Mouse (Mus musculus) CH12.LX (cell line): ENCODE results near the gene Ttc6. TPM values are rescaled to one million over a fixed set of nuclear protein-coding genes. Genes with fewer than 3 reads are reported as not detected.

Source experiments
- DNase-seq: peaks from one replicate; pipeline ENCODE4 v3.0.0-alpha.2; 2013; ENCODE audit errors: extremely low read depth
- H3K27ac ChIP-seq: 2 replicates; pipeline ENCODE4 v1.5.1; 2012; ENCODE audit warnings: low read depth, mild to moderate bottlenecking, control low read depth, moderate library complexity; ENCODE audit not compliant: insufficient read depth
- H3K27me3 ChIP-seq: replicated peaks from 2 replicates; pipeline ENCODE3; 2012; ENCODE audit warnings: inconsistent platforms
- H3K36me3 ChIP-seq, 2 experiments: replicated peaks in 1 of 2; 2 replicates each; pipeline versions ENCODE3 to v1.6.1; 2012; ENCODE audit warnings: inconsistent platforms in 1 of 2, low read length in 1 of 2, mild to moderate bottlenecking in 1 of 2, mixed read lengths in 1 of 2, moderate library complexity in 1 of 2; ENCODE audit not compliant: control insufficient read depth in 1 of 2, insufficient read depth in 1 of 2
- H3K4me1 ChIP-seq, 2 experiments: 2 replicates each; pipeline ENCODE4 v1.6.1; 2012; ENCODE audit warnings: inconsistent platforms in 1 of 2, moderate library complexity in 1 of 2; ENCODE audit not compliant: insufficient read depth in 2 of 2, control insufficient read depth in 1 of 2
- H3K4me2 ChIP-seq: 2 replicates; pipeline ENCODE4 v1.6.1; 2012; ENCODE audit warnings: low read depth, mild to moderate bottlenecking, control low read depth; ENCODE audit not compliant: poor library complexity, insufficient read depth, severe bottlenecking
- H3K4me3 ChIP-seq, 3 experiments: fragments of 150-350 bp in 1 of 3; sonication (generic) in 1 of 3; replicated peaks in 1 of 3; 2 replicates each; pipeline versions ENCODE3 to v1.5.1; 2011 to 2012; ENCODE audit warnings: low read depth in 2 of 3, low read length in 2 of 3, mild to moderate bottlenecking in 2 of 3, moderate library complexity in 2 of 3, control low read depth in 1 of 3, improper control_type of control experiment in 1 of 3, inconsistent platforms in 1 of 3, mixed read lengths in 1 of 3; ENCODE audit not compliant: poor library complexity in 1 of 3
- H3K79me2 ChIP-seq: replicated peaks from 2 replicates; pipeline ENCODE4 v1.6.1; 2012; ENCODE audit warnings: mild to moderate bottlenecking, moderate library complexity; ENCODE audit not compliant: control insufficient read depth, poor library complexity, insufficient read depth, severe bottlenecking; ENCODE audit errors: extremely low read depth
- H3K9ac ChIP-seq: 2 replicates; pipeline ENCODE4 v1.6.1; 2012; ENCODE audit warnings: low read depth, mild to moderate bottlenecking, control low read depth, moderate library complexity; ENCODE audit not compliant: insufficient read depth
- H3K9me3 ChIP-seq: replicated peaks from 2 replicates; pipeline ENCODE3; 2012; ENCODE audit warnings: low read length, inconsistent platforms, mixed read lengths
- CHD1 ChIP-seq: IDR thresholded peaks from 2 replicates; pipeline ENCODE4 v1.6.1; 2012; ENCODE audit warnings: low read depth, low read length, improper control_type of control experiment, inconsistent platforms
- CHD2 ChIP-seq: IDR thresholded peaks from 2 replicates; pipeline ENCODE4 v1.6.1; 2011; ENCODE audit warnings: low read length, improper control_type of control experiment
- CTCF ChIP-seq, 2 experiments: IDR thresholded peaks in 1 of 2; conservative IDR thresholded peaks in 1 of 2; 2 replicates each; pipeline ENCODE4 v1.5.1; 2011 to 2012; ENCODE audit warnings: low read depth in 2 of 2, low read length in 2 of 2, improper control_type of control experiment in 1 of 2, inconsistent platforms in 1 of 2, mild to moderate bottlenecking in 1 of 2, moderate library complexity in 1 of 2
- E2F4 ChIP-seq: IDR thresholded peaks from 2 replicates; pipeline ENCODE4 v1.6.1; 2011; ENCODE audit warnings: low read depth, low read length, improper control_type of control experiment; ENCODE audit not compliant: insufficient replicate concordance
- ELF1 ChIP-seq: IDR thresholded peaks from 2 replicates; pipeline ENCODE4 v1.6.1; 2014; ENCODE audit warnings: low read depth, mild to moderate bottlenecking, inconsistent platforms, low read length, improper control_type of control experiment
- EP300 ChIP-seq: IDR thresholded peaks from 2 replicates; pipeline ENCODE4 v1.6.1; 2011; ENCODE audit warnings: low read length, improper control_type of control experiment
- ETS1 ChIP-seq: conservative IDR thresholded peaks from 2 replicates; pipeline ENCODE4 v1.6.1; 2012; ENCODE audit warnings: low read depth, mild to moderate bottlenecking, inconsistent platforms, low read length, improper control_type of control experiment, moderate library complexity
- HCFC1 ChIP-seq: IDR thresholded peaks from 2 replicates; pipeline ENCODE4 v1.6.1; 2012; ENCODE audit warnings: low read depth, mild to moderate bottlenecking, inconsistent platforms, low read length, improper control_type of control experiment
- IRF4 ChIP-seq: IDR thresholded peaks from 2 replicates; pipeline ENCODE4 v1.6.1; 2014; ENCODE audit warnings: low read depth, mild to moderate bottlenecking, inconsistent platforms, low read length, improper control_type of control experiment
- JUN ChIP-seq: IDR thresholded peaks from 2 replicates; pipeline ENCODE4 v1.6.1; 2011; ENCODE audit warnings: low read depth, mild to moderate bottlenecking, low read length, improper control_type of control experiment, moderate library complexity; ENCODE audit not compliant: insufficient read depth
- JUND ChIP-seq: conservative IDR thresholded peaks from 2 replicates; pipeline ENCODE4 v1.6.1; 2011; ENCODE audit warnings: low read depth, low read length, improper control_type of control experiment
- MAFK ChIP-seq: IDR thresholded peaks from 2 replicates; pipeline ENCODE4 v1.6.1; 2011; ENCODE audit warnings: low read length, improper control_type of control experiment; ENCODE audit not compliant: insufficient replicate concordance
- MEF2A ChIP-seq: IDR thresholded peaks from 2 replicates; pipeline ENCODE4 v1.6.1; 2014; ENCODE audit warnings: low read depth, mild to moderate bottlenecking, inconsistent platforms, low read length, improper control_type of control experiment, borderline replicate concordance
- MXI1 ChIP-seq: IDR thresholded peaks from 2 replicates; pipeline ENCODE4 v1.6.1; 2011; ENCODE audit warnings: mild to moderate bottlenecking, low read depth, low read length, improper control_type of control experiment
- NELFE ChIP-seq: IDR thresholded peaks from 2 replicates; pipeline ENCODE4 v1.6.1; 2011; ENCODE audit warnings: low read depth, low read length, improper control_type of control experiment
- POLR2A ChIP-seq: IDR thresholded peaks from 2 replicates; pipeline ENCODE4 v1.6.1; 2011; ENCODE audit warnings: low read depth, mild to moderate bottlenecking, improper control_type of control experiment, low read length
- RCOR1 ChIP-seq: conservative IDR thresholded peaks from 2 replicates; pipeline ENCODE4 v1.6.1; 2012; ENCODE audit warnings: low read depth, mild to moderate bottlenecking, inconsistent platforms, low read length, improper control_type of control experiment
- SMC3 ChIP-seq: IDR thresholded peaks from 2 replicates; pipeline ENCODE4 v1.6.1; 2011; ENCODE audit warnings: low read depth, low read length, improper control_type of control experiment
- TCF12 ChIP-seq: IDR thresholded peaks from 2 replicates; pipeline ENCODE4 v1.6.1; 2014; ENCODE audit warnings: low read depth, mild to moderate bottlenecking, inconsistent platforms, low read length, improper control_type of control experiment
- UBTF ChIP-seq: IDR thresholded peaks from 2 replicates; pipeline ENCODE4 v1.6.1; 2012; ENCODE audit warnings: low read depth, mild to moderate bottlenecking, inconsistent platforms, low read length, improper control_type of control experiment, moderate library complexity
- USF1 ChIP-seq: IDR thresholded peaks from 2 replicates; pipeline ENCODE4 v1.6.1; 2014; ENCODE audit warnings: low read depth, mild to moderate bottlenecking, inconsistent platforms, low read length, improper control_type of control experiment
- ZC3H11A ChIP-seq: IDR thresholded peaks from 2 replicates; pipeline ENCODE4 v1.6.1; 2012; ENCODE audit warnings: low read depth, mild to moderate bottlenecking, inconsistent platforms, low read length, improper control_type of control experiment
- ZNF384 ChIP-seq: IDR thresholded peaks from 2 replicates; pipeline ENCODE4 v1.6.1; 2012; ENCODE audit warnings: low read depth, low read length, improper control_type of control experiment, inconsistent platforms
- dilution Hi-C: fragments of 300-500 bp; cut with MboI; formaldehyde crosslinking; loops from 2 replicates; pipeline ENCODE4 v1.14.3; 2020; ENCODE audit warnings: low sequenced_read_pairs; ENCODE audit not compliant: extremely low pct_unique_long_range_greater_than_20kb, extremely low pct_ligation_motif_present
- in situ Hi-C: fragments of 300-500 bp; cut with MboI; formaldehyde crosslinking; loops from 3 replicates; pipeline ENCODE4 v1.14.3; 2019; ENCODE audit warnings: low sequenced_read_pairs, low pct_ligation_motif_present, low pct_unique_long_range_greater_than_20kb, mixed read lengths
- polyA plus RNA-seq: library from polyadenylated mRNA; unstranded; fragments of >175 nt; gene quantifications from 2 replicates; pipeline ENCODE4 v1.2.1, GENCODE M21; 2012; ENCODE audit warnings: low read depth; ENCODE audit not compliant: insufficient read length
- total RNA-seq, 2 experiments: library from RNA; depleted of rRNA; stranded (reverse); fragments of 300-350 nt in 1 of 2; fragments of >200 nt in 1 of 2; gene quantifications; 2 replicates each; pipeline ENCODE4 v1.2.3; 2012 to 2014

Gene Ttc6
- total and polyA plus RNA-seq, 3 experiments = not detected

DNA sequence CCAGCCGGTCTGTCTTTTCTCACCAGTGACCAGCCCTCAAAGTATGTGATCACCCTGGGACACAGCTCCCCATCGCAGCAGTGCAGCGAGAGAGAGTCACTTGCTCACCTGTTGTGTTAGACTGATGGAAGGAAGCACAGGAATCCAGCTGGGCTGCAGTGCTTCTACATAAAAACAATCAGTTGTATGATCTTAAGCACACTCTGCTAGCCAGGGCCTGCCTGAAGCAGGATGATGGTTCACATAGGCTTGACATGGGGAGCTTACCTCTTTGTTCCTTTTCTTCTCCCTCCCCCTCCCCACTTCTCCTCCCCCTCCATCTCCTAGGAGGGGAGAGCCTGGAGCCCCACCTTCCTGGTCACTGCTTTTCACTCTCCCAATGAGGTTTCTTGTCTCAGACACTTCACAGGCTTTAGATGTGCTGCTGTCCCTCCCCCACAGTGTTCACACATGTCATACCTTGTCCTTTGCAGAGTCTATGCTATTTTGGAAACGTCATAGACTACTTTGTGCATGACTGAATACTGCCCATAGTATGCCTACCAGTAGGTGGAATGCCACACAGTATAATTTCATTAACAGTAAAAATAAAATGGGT lies 60.2 kb downstream of the Ttc6 start:
- no peak for TF ChIP-seq ZC3H11A
- no peak for TF ChIP-seq ZNF384
- no peak for TF ChIP-seq NELFE
- no peak for TF ChIP-seq CHD2
- no peak for TF ChIP-seq ELF1
- no peak for TF ChIP-seq HCFC1
- TF ChIP-seq CHD1 = no peak
- TF ChIP-seq JUND = no peak
- no peak for TF ChIP-seq MAFK
- TF ChIP-seq RCOR1 = no peak
- TF ChIP-seq SMC3 = no peak
- no peak for TF ChIP-seq IRF4
- no peak for TF ChIP-seq JUN
- TF ChIP-seq MEF2A = no peak
- no peak for TF ChIP-seq ETS1
- no peak for TF ChIP-seq MXI1
- no peak for TF ChIP-seq POLR2A
- TF ChIP-seq UBTF = no peak
- H3K4me1 ChIP-seq = no peaks in the 10 kb centered on the region
- H3K4me2 ChIP-seq = no peak overlapping the region
- H3K9ac ChIP-seq = no peak overlapping the region
- H3K9me3 ChIP-seq = no peaks in the 10 kb centered on the region
- H3K36me3 ChIP-seq = no peaks in the 10 kb centered on the region
- H3K79me2 ChIP-seq = no peaks in the 10 kb centered on the region
- H3K27me3 ChIP-seq = no peaks in the 10 kb centered on the region
- no peak overlapping the region for H3K27ac ChIP-seq
- in situ Hi-C loops (no loop called here), dilution Hi-C loops (no loop called here)
- no peak for DNase-seq
- H3K4me3 ChIP-seq = no peak overlapping the region

- H3K4me2 ChIP-seq = no peak overlapping the region
- no peaks in the 10 kb centered on the region for H3K27me3 ChIP-seq
- no peaks in the 10 kb centered on the region for H3K9me3 ChIP-seq
- H3K27ac ChIP-seq = no peak overlapping the region
- TF ChIP-seq CTCF (conservative IDR thresholded peaks at IDR 0.05 in 1 of 2, IDR thresholded peaks at IDR 0.05 in 1 of 2; ENCODE audit: low read depth in 2 of 2, low read length in 2 of 2) (no peak), E2F4 (no peak), HCFC1 (no peak), TCF12 (no peak), EP300 (no peak), ZC3H11A (no peak), USF1 (no peak)
- H3K4me1 ChIP-seq = peaks cover 0 to 4% of the 10 kb centered on the region in 2 experiments; a peak in 1 of 4 replicates
- no peak for DNase-seq
- no peaks in the 10 kb centered on the region for H3K36me3 ChIP-seq
- dilution Hi-C loops = no loop called here
- in situ Hi-C loops = no loop called here
- no peak overlapping the region for H3K9ac ChIP-seq
- no peak overlapping the region for H3K4me3 ChIP-seq
- no peaks in the 10 kb centered on the region for H3K79me2 ChIP-seq
These were observed 86.1 kb downstream of the Ttc6 start for GRCm38 (mm10) chr12:57650011-57650410.
